Mouse (Mus musculus): ENCODE results near the gene Pate3.
"Not testable (repeated sequence)": the region's sequence is repeated elsewhere in the genome, so short reads cannot be mapped to it uniquely, and the experiment has no call there.

The Pate3 gene

GRCm38 (mm10) chr9:35648102-35648501, at the start of gene Pate3:
Pate3 (minus strand) TSS chr9:35648202.
- no peak for DNase-seq (ENCODE audit: low read depth, low spot score)

- DNase-seq (ENCODE audit: low read depth, low spot score): no peak
These were observed 43.9 kb upstream of the Pate3 start for GRCm38 (mm10) chr9:35691924-35692323.

- DNase-seq (ENCODE audit: low read depth, low spot score): no peak
These were observed 39.0 kb upstream of the Pate3 start, which contains the start of gene Pate1 for GRCm38 (mm10) chr9:35687013-35687412. Pate1 (minus strand) TSS chr9:35687390.

- no peak for DNase-seq (ENCODE audit: low read depth, low spot score)
These were observed 25.6 kb upstream of the Pate3 start for GRCm38 (mm10) chr9:35673557-35673956.

GRCm38 (mm10) chr9:35632981-35633380, 15.0 kb downstream of the Pate3 start:
- no peak for DNase-seq (ENCODE audit: low read depth, low spot score)

GRCm38 (mm10) chr9:35616784-35617183, 31.2 kb downstream of the Pate3 start:
- DNase-seq (ENCODE audit: low read depth, low spot score): not testable (repeated sequence)

GRCm38 (mm10) chr9:35614005-35614404, 34.0 kb downstream of the Pate3 start:
- DNase-seq (ENCODE audit: low read depth, low spot score): no peak

- DNase-seq (ENCODE audit: low read depth, low spot score): no peak
These were observed 36.2 kb downstream of the Pate3 start, which contains the start of gene Pate4 for GRCm38 (mm10) chr9:35611841-35612240. Pate4 (minus strand) TSS chr9:35611941.

GRCm38 (mm10) chr9:35607647-35608405, 40.2 kb downstream of the Pate3 start:
- no peak for DNase-seq (ENCODE audit: low read depth, low spot score)

Measured in forelimb bud, embryonic 11.5 days (tissue).